Mouse (Mus musculus) neural tube, embryonic 10.5 days (tissue): ENCODE measurements at regions not wholly inside any gene's neighbourhood (a gene's known extent, or its start where the extent isn't known, plus 50 kb on each side); places are given as distances from the start of the nearest gene placed in this dataset.

ENCODE experiments used
- DNase-seq: peaks from one replicate; pipeline ENCODE4 v3.0.0-alpha.2; 2017; ENCODE audit warnings: low spot score; ENCODE audit errors: extremely low spot score

DNA sequence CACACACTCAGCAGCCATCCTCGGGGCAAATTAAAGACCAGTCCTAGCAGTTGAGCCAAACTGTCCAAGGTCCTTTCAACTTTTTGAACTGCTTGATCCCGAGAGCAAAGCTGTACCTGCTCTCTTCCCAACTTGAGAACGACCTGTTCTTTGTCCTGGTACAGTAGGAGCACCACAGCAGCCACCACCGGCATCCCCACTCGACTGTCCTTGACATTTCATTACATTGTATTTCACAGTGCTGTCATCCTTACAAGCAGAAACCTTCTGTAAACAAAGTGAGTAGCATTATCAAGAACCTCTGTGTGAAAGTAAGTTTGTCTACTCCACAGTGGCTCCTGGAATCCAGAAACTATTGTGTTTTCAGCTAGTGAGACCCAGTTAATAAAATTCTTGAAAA is 240.2 kb upstream of the Zfp462 start:
- DNase-seq = no peak

- no peak for DNase-seq
Measured at GRCm38 (mm10) chr4:54709751-54710150, 235.1 kb upstream of the Zfp462 start.

- DNase-seq = no peak
Measured at GRCm38 (mm10) chr4:54712929-54713328, 231.9 kb upstream of the Zfp462 start.

DNA sequence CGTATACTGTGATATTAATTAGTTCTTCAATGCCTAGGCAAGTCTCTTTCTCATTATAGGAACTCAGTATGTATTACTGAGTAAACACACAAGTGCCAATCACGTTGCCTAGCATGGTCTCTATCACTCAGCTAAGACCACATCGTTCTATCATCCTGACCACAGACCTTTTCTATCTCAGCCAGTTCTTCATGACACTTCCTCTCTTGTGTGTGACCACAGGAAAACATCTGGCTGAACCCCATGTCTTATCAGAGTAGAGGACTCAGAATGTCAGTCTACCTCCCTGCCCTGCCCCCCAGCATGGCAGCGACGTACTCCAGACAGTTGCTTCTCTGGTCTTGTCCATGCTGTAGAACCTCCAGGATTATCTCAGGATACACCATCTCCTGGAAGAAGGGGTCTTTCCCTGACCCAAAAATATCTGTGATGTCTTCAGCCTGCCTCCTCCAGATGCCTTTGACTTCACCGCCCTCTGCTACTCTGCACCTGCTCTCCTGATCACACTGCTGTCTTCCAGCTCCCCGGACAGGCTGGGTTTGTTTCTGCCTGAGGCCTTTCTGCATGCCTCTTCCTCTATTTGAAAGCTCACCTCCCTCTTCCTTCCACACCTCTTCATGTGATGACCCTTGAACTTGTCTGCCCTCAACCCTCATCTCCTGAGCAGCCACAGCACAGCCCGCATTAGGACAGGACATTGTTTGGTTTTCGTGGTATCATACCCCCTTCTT is 230.1 kb upstream of the Zfp462 start:
- DNase-seq = no peak

DNA sequence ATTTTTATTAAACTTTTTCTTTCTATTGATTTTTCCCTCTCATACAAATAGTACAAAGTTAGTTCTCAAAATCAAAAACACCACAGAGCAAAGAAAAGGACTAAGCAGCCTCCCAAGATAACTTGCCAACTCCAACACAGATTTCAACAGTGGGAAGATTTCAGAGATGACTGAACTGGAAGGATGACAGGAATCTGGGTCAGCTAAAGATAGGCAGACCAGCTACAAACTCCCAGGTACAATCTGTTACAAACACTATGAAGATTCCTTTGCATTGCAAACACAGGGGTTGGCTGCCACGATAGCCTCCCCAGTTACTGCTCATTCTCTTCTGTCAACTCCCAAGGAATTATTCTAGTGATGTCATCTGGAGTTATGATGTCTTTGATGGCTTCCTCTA is 226.8 kb upstream of the Zfp462 start:
- no peak for DNase-seq

GRCm38 (mm10) chr4:54739001-54739400 is 205.8 kb upstream of the Zfp462 start:
- DNase-seq = no peak

- no peak for DNase-seq
Measured at GRCm38 (mm10) chr4:54751458-54751857, 193.4 kb upstream of the Zfp462 start.

DNA sequence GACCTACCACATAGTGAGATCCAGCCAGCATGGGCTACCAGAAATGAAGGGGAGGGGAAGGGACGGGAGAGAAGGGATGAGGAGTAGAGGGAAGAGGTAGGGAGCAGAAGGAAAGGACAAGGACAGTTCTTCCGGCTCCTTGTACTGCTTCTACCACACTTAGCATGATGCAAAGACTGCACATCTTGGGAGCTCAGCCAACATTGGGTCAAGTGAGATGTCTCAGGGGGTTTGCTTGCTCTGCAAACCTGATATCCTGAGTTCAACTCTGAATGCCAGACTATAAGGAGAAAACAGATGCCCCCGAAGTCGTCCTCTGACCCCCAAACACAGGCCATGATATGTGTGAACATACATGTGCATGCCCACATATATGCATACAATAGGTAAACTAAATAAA is 188.4 kb upstream of the Zfp462 start:
- no peak for DNase-seq

DNA sequence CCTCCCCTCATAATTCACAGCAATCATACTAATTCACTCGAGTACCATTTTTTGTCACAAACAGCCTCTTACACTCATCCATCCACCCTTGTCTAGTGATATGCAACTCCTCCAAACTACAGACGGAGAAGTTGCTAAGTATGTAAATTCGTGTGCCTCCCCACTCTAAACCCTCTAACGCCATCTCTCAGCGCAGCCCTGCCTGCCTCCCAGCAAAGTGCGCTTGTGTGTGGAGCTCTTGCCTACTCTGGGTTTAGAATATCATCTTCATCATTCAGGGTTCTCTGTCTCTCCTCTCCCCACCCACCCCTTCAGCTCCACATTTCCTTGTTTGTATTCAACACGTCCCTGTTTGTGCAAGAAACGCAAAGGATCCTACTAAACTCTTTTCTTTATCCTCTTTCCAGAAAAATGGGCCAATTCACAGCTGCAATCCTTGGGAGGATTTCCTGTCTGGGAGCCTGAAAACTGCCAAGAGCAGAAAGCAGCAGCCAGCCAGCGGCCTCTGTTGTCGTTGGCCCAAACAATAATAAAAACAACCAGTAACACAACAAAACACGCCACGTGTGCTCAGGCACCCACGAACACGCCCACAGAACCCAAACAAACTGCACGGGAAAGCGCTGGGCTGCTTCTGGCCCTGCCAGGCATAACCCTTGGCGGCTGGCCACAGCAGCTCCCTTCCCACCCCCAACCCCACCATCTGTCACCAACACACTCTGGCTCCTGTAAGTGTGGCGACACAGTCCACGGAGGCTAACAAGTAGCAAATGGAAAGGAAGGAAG is 186.9 kb upstream of the Zfp462 start:
- DNase-seq = peak; percentile 33

GRCm38 (mm10) chr4:54758501-54758829 is 186.4 kb upstream of the Zfp462 start:
- DNase-seq = no peak

GRCm38 (mm10) chr4:54761257-54761656 is 183.6 kb upstream of the Zfp462 start:
- DNase-seq = no peak

GRCm38 (mm10) chr4:54765045-54765444 is 179.8 kb upstream of the Zfp462 start:
- no peak for DNase-seq

DNA sequence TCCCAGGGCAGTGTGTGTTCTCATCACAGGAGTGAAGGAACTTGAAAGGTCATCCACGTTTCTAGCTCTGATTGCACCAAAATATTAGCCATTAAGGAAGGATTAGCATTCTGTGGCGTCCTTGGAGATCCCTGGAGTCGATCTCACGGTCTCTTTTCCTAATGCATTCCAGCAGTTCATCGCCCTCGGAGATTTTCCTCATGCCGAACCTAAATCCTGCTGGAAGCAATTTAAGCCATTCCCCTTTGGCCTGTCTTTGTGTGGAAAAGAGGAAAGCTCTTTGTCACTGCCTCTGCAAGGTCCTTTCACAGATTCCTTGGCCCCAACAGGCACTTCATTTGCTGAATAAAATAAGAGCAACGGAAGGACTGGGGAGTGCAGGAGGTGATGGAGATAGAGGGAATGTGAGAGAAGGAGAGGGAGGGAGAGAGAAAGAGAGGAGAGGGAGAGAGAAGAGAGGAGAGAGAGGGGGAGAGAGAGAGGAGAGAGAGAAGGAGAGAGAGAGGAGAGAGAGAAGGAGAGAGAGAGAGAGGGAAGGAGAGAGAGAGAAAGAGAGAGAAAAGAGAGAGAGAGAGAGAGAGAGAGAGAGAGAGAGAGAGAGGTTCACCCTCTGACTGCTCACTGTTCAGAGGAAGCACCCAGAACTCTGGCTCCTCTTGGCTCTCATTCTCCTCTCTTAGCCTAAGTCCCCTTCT is 177.2 kb upstream of the Zfp462 start:
- DNase-seq = no peak

DNA sequence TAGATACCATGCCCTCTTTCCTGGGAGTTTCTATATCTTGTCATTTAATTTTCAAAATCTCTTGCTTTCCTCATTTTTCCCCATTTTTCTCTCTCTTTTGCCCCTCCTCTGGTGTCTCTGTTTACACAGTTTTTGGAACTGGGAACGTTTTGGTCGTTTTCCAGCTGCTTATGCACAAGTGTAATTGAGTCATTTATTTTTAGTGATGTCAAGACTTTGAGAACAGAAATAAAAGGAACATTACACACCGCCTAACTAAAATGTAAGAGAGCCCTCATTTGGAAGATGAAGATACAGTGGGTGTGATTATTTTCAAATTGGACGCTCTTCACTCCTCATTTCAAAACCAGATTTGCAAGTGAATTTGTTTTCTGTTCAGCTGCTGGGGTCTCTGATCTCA is 176.0 kb upstream of the Zfp462 start:
- no peak for DNase-seq

- no peak for DNase-seq
Measured at GRCm38 (mm10) chr4:54774066-54774465, 170.8 kb upstream of the Zfp462 start.

DNA sequence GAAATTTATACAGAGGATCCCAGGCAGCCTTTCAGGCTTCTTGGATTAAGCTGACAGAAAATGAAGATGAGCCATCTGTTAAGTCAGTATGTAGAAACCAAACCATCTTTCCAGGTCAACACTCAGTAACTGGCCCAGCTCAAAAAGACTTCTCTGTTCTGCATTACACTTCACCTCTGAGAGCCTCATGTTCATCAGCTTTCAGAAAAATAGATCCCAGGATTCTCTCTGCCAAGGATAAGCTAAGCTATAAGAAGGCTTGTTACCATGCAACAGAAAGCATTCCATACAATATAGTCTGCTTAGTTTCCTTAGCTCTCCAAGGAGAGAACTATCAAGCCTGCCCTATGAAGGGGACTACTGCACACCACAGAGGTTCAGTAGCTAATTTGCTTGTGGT is 170.1 kb upstream of the Zfp462 start:
- DNase-seq = no peak

- DNase-seq = no peak
Measured at GRCm38 (mm10) chr4:54780511-54780910, 164.3 kb upstream of the Zfp462 start.

- DNase-seq = no peak
Measured at GRCm38 (mm10) chr4:54791217-54791742, 153.6 kb upstream of the Zfp462 start.

DNA sequence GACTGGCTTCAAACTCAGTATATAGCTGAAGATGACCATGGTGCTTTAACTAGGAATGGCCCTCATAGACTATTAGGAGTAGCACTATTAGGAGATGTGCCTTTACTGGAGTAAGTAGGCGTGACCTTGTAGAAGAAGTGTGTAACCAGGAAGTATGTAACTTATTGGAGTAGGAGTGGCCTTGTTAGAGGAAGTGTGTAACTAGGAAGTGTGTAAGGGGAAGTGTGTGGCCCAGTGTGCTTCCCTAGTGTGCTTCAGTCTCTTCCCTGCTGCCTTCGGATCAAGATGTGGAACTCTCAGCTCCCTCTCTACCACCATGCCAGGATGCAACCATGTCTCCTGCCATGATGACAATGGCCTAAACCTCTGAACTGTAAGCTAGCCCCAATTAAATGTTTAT is 151.0 kb upstream of the Zfp462 start:
- DNase-seq = no peak

GRCm38 (mm10) chr4:54795246-54795645 is 149.6 kb upstream of the Zfp462 start:
- peak; percentile 39 for DNase-seq

DNA sequence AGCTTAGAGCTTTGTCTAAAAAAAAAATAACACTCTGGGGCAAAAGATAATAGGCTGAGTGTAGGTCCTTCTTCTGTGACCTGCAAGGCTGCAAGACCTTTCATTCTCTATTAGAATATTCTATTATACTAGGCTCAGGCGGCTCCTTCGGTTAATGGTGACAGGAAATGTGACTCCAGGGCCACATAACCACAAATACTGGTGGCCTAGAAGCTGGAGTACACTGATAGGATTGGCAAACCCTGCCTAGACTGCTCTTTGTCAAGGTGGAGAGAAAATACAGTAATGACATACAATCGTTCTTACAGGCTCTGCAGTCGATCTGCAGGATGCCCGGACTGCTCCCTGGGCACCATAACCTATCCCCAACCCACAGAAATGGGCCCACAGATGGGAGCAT is 146.3 kb upstream of the Zfp462 start:
- DNase-seq = no peak

- no peak for DNase-seq
Measured at GRCm38 (mm10) chr4:54811163-54811562, 133.7 kb upstream of the Zfp462 start.
